Mouse (Mus musculus) left cerebral cortex, adult 18-20 months (tissue): ENCODE measurements around the gene Eif6. TPM values are rescaled to one million over a fixed set of nuclear protein-coding genes. Genes with fewer than 3 reads are reported as not detected.

ENCODE experiments used
- DNase-seq, 2 experiments: peaks; one replicate each; pipeline ENCODE4 v3.0.0; 2021 to 2022; ENCODE audit warnings: low spot score in 2 of 2, mixed read lengths in 1 of 2
- total RNA-seq, 2 experiments: library from RNA; stranded (reverse); gene quantifications; 2 replicates each; pipeline ENCODE4 v1.2.3; 2021

Eif6 gene
- total RNA-seq, 2 experiments from 2014 or later: 73.3 to 82.5 TPM

GRCm38 (mm10) chr2:155792899-155793298, 33.8 kb downstream of the Eif6 start:
- no peak for DNase-seq

GRCm38 (mm10) chr2:155787949-155788931, 38.5 kb downstream of the Eif6 start:
- DNase-seq: no peak

- DNase-seq: no peak
Observed at GRCm38 (mm10) chr2:155786905-155787304, 39.8 kb downstream of the Eif6 start.

GRCm38 (mm10) chr2:155784534-155784933, 42.2 kb downstream of the Eif6 start:
- DNase-seq: peak; percentile 66 to 80

- DNase-seq: no peak
Observed at GRCm38 (mm10) chr2:155779506-155779905, 47.2 kb downstream of the Eif6 start.

- no peak for DNase-seq
Observed at GRCm38 (mm10) chr2:155779066-155779465, 47.7 kb downstream of the Eif6 start.

- DNase-seq: no peak
Observed at GRCm38 (mm10) chr2:155778004-155778403, 48.7 kb downstream of the Eif6 start.

- no peak for DNase-seq
Observed at GRCm38 (mm10) chr2:155777688-155777985, 49.1 kb downstream of the Eif6 start.

- no peak for DNase-seq
Observed at GRCm38 (mm10) chr2:155776824-155777687, 49.7 kb downstream of the Eif6 start.

GRCm38 (mm10) chr2:155775685-155776263, 51.0 kb downstream of the Eif6 start:
- peak; percentile 28 to 45 for DNase-seq

- DNase-seq: no peak
Observed at GRCm38 (mm10) chr2:155774927-155775684, 51.6 kb downstream of the Eif6 start, which contains the start of gene Mmp24. Mmp24 (plus strand) TSS chr2:155775342.

- no peak for DNase-seq
Observed at GRCm38 (mm10) chr2:155774261-155774926, 52.3 kb downstream of the Eif6 start.

GRCm38 (mm10) chr2:155773664-155774063, 53.1 kb downstream of the Eif6 start:
- DNase-seq: no peak

Other genes starting within 250 kb of the Eif6 start
- 10 to 100 TPM; 13.1 to 14.0 TPM for gene Gss, start 234.1 kb downstream of the Eif6 start, total RNA-seq
- 1 to 10 TPM; 5.0 to 6.7 TPM for gene Myh7b, start 215.7 kb downstream of the Eif6 start, total RNA-seq
- 100 to 1,000 TPM; 142 to 144 TPM for gene Trpc4ap, start 134.5 kb downstream of the Eif6 start, total RNA-seq
- gene Edem2, start 97.5 kb downstream of the Eif6 start, total RNA-seq: 10 to 100 TPM; 18.2 to 19.9 TPM
- not detected for gene Gm17581, start 91.1 kb downstream of the Eif6 start, total RNA-seq
- gene Procr, start 75.8 kb downstream of the Eif6 start, total RNA-seq: 1 to 10 TPM; 1.6 to 2.0 TPM
- gene Mmp24, start 51.6 kb downstream of the Eif6 start, total RNA-seq: 10 to 100 TPM; 34.3 to 35.6 TPM
- gene BC029722, start 7.5 kb downstream of the Eif6 start, total RNA-seq: 10 to 100 TPM; 58.7 to 58.9 TPM
- not detected for gene Fam83c, start 7.9 kb upstream of the Eif6 start, total RNA-seq
- 10 to 100 TPM; 84.7 to 91.8 TPM for gene Uqcc1, start 103.4 kb upstream of the Eif6 start, total RNA-seq
- gene Gm15557, start 113.8 kb upstream of the Eif6 start, total RNA-seq: not detected
- under 1 TPM; 0.19 to 0.21 TPM for gene Gdf5, start 118.4 kb upstream of the Eif6 start, total RNA-seq
- gene Cep250, start 129.5 kb upstream of the Eif6 start, total RNA-seq: 10 to 100 TPM; 18.2 to 19.5 TPM
- 1 to 10 TPM in 1 of 2 experiments, under 1 TPM in 1; 0.74 to 1.4 TPM for gene 6430550D23Rik, start 181.1 kb upstream of the Eif6 start, total RNA-seq
- 100 to 1,000 TPM; 216 to 235 TPM for gene Ergic3, start 181.1 kb upstream of the Eif6 start, total RNA-seq
- not detected for gene Fer1l4, start 226.0 kb upstream of the Eif6 start, total RNA-seq
- gene Spag4, start 238.2 kb upstream of the Eif6 start, total RNA-seq: 1 to 10 TPM; 4.2 to 4.4 TPM